Mouse (Mus musculus): ENCODE data around the gene Smarcd2. TPM values are rescaled to one million over a fixed set of nuclear protein-coding genes. Genes with fewer than 3 reads are reported as not detected.

Gene Smarcd2
- polyA plus RNA-seq, 1 experiment from 2014 or later = 70.2 TPM

DNA sequence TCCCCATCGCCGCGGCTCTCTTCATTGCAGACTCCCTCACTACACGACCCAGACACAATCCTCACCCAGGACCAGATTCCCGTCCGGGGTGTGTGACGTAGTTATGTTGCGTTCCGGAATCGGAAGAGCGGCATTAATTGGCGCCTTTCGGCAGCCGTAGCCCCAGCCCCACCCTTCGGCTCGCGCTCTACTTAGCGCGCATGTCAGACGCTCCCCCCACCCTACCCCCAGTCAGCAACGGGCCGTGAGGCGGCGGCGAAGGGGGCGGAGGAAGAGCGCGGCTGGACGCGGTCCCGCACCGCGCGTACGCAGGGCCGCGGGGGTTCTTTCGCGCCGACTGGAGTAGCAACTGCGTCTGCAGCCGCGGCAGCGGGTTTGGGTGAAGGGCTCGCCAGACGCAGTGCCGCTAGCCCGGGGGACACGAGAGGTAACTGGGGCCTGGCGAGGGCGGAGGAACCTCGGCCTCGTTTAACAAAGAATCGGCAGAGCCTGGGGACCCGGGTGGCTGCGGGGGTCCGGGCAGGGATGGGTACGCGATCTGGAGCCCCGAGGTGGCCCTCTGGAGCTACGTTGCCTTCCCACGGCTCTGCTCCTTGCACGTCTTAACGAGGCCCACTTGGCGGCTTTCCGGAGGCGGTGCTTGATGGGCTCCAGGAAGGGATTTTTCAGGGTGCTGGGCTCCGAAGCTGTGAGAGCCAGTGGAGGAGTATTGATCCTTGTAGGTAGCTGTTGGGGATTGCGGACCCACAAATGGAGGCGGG, 55.9 kb downstream of the Smarcd2 start, which contains the start of gene Ddx42:
TSS of gene Ddx42 (plus strand) at position 197 of the 761 bp plus-strand sequence.
- Histone ChIP-seq H3K4me3 (replicated peaks) (peak within 1 kb of the TSS; percentile 96), H3K4me1 (peaks cover 16% of the 10 kb centered on the region), H3K27me3 (replicated peaks) (no peaks in the 10 kb centered on the region), H3K9me3 (no peaks in the 10 kb centered on the region), H3K4me2 (peak within 1 kb of the TSS; percentile 57), H3K9ac (peak within 1 kb of the TSS; percentile 98), H3K27ac (peak within 1 kb of the TSS; percentile 98), H3K36me3 (0 out of 2 replicates have a peak, but pooled peaks cover 3% of the 10 kb centered on the region)
- under 1% methylated on average over 70 of the region's 70 CpGs for WGBS
- ATAC-seq (ENCODE audit: insufficient read depth, low FRiP score, low read depth) = peak; percentile 90

DNA sequence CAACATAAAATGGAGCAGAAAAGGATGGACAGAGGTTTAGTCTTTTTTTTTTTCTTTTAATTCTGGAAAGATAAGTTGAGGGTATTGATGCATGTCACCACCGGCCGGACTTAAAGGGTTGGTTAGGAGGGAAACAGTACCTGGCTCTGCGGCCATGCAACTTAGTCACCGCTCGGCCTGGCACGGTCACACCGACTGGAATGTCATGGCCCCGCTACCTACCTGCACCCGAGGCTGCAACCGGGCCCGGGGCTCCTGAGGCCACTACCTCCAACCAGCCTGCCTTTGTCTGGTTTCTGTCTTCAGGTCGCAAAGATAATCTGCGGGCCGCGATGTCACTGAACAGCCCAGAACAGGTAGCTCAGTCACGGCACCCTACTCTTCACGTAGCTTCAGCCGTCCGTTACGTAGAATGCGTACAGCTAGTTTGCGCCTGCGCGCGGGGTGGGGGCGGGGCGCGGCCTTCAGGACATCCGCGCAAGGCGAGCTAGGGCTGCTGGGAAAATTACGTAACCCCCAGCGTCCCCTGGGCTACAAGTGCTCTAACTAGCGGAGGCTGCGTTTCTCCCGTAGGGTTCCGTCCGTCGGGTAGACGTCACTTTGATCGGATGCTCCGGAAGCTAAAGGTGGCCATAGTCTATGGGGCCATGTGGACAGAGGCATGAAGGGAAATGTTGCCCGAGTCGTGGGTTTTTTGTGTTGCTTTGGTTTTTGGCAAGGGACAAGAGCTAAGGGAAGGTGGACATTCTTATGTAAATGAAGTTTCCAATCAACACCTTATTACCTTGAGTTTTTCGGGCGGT, 56.6 kb downstream of the Smarcd2 start, which contains the start of gene Ccdc47:
TSS of gene Ccdc47 (minus strand) at position 418 of the 803 bp plus-strand sequence.
- peaks cover 8% of the 10 kb centered on the region for H3K36me3 ChIP-seq

DNA sequence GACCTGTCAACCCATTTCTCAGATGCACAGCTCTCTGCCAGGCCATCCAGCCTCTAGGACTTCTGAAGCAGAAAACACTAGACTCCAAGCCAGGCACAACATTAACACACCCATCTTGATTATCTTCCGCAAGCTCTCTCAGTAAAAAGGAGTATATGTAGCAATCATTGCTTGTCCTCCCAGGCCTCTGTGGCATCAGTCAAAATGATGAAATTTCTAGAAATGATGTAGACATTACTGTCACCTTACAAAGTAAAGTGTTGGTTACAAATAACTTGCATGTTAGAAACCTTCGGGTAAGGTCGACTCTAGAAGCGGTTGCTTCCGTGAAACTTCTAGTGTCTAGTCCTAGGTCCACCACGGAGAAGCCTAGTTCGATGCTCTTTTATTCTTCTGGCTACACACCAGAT, 57.3 kb downstream of the Smarcd2 start:
- Histone ChIP-seq H3K9ac (peak overlapping the region; percentile 65; the same call in 1 of the 2 replicates), H3K36me3 (peaks cover 12% of the 10 kb centered on the region), H3K27me3 (replicated peaks) (no peaks in the 10 kb centered on the region), H3K27ac (peak overlapping the region; percentile 98), H3K4me3 (replicated peaks) (peak overlapping the region; percentile 96), H3K4me1 (peaks cover 16% of the 10 kb centered on the region), H3K4me2 (peak overlapping the region; percentile 57), H3K9me3 (no peaks in the 10 kb centered on the region)
- ATAC-seq (ENCODE audit: insufficient read depth, low FRiP score, low read depth) = no peak
- WGBS = 26% methylated on average over 7 of the region's 7 CpGs

More for the DNA sequence above, 56.6 kb downstream of the Smarcd2 start, which contains the start of gene Ccdc47:
- under 1% methylated on average over 46 of the region's 46 CpGs for WGBS
- no peaks in the 10 kb centered on the region for H3K27me3 ChIP-seq (replicated peaks)
- peak within 1 kb of the TSS; percentile 57 for H3K4me2 ChIP-seq
- peak within 1 kb of the TSS; percentile 96 for H3K4me3 ChIP-seq (replicated peaks)
- H3K9me3 ChIP-seq = no peaks in the 10 kb centered on the region
- peaks cover 16% of the 10 kb centered on the region for H3K4me1 ChIP-seq
- H3K9ac ChIP-seq = peak within 1 kb of the TSS; percentile 98
- peak; percentile 98 for ATAC-seq (ENCODE audit: insufficient read depth, low FRiP score, low read depth)
- H3K27ac ChIP-seq = peak within 1 kb of the TSS; percentile 98

DNA sequence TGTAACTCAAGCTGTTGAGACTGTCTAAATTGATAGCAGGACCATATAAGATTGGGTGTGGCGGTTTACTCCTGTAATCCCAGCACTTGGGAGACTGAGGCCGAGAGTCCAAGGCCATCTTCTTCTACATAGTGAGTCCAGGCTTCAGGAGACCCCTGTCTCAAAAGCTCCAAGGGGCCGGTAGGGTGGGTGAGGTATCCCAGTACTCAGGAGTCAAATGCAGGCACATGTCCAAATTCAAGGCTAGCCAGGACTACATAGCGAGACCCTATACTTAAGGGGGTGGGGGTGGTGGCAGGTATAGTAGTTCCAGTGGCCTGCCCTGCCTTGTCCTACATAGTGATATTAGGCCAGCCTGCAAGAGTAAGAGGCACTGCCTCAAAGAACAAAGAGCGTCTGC, 57.9 kb downstream of the Smarcd2 start:
- Histone ChIP-seq H3K9me3 (no peaks in the 10 kb centered on the region), H3K4me1 (peaks cover 16% of the 10 kb centered on the region), H3K36me3 (peaks cover 17% of the 10 kb centered on the region), H3K9ac (no peak overlapping the region), H3K27me3 (replicated peaks) (no peaks in the 10 kb centered on the region), H3K27ac (no peak overlapping the region), H3K4me2 (peak overlapping the region; percentile 57), H3K4me3 (replicated peaks) (peak overlapping the region; percentile 96)
- ATAC-seq (ENCODE audit: insufficient read depth, low FRiP score, low read depth) = no peak
- 87% methylated on average over 5 of the region's 5 CpGs for WGBS

Other genes with a start within 250 kb of the Smarcd2 start
- 54.6 and 57.6 TPM in 2 replicates for gene Dcaf7, start 236.1 kb downstream of the Smarcd2 start, polyA plus RNA-seq (2015; fragmentation: Nextera tagmentation; extraction: Ambion mirVana)
- 9.8 and 11.5 TPM in 2 replicates for gene Taco1, start 206.9 kb downstream of the Smarcd2 start, polyA plus RNA-seq (2015; fragmentation: Nextera tagmentation; extraction: Ambion mirVana)
- gene Map3k3, start 188.4 kb downstream of the Smarcd2 start, polyA plus RNA-seq (2015; fragmentation: Nextera tagmentation; extraction: Ambion mirVana) = 18.0 and 19.5 TPM in 2 replicates
- gene Gm10840, start 112.1 kb downstream of the Smarcd2 start, polyA plus RNA-seq (2015; fragmentation: Nextera tagmentation; extraction: Ambion mirVana) = not detected in 2 replicates
- gene Limd2, start 112.1 kb downstream of the Smarcd2 start, polyA plus RNA-seq (2015; fragmentation: Nextera tagmentation; extraction: Ambion mirVana) = 117 and 136 TPM in 2 replicates
- gene Strada, start 70.8 kb downstream of the Smarcd2 start, polyA plus RNA-seq (2015; fragmentation: Nextera tagmentation; extraction: Ambion mirVana) = 16.7 and 18.6 TPM in 2 replicates
- gene Ccdc47, start 56.6 kb downstream of the Smarcd2 start, polyA plus RNA-seq (2015; fragmentation: Nextera tagmentation; extraction: Ambion mirVana) = 92.1 and 95.0 TPM in 2 replicates
- 58.1 and 66.2 TPM in 2 replicates for gene Ddx42, start 56.0 kb downstream of the Smarcd2 start, polyA plus RNA-seq (2015; fragmentation: Nextera tagmentation; extraction: Ambion mirVana)
- 49.7 and 56.5 TPM in 2 replicates for gene Ftsj3, start 16.9 kb downstream of the Smarcd2 start, polyA plus RNA-seq (2015; fragmentation: Nextera tagmentation; extraction: Ambion mirVana)
- gene Psmc5, start 16.8 kb downstream of the Smarcd2 start, polyA plus RNA-seq (2015; fragmentation: Nextera tagmentation; extraction: Ambion mirVana) = 242 and 266 TPM in 2 replicates
- gene Tcam1, start 3.7 kb upstream of the Smarcd2 start, polyA plus RNA-seq (2015; fragmentation: Nextera tagmentation; extraction: Ambion mirVana) = 0.27 and 0.28 TPM in 2 replicates
- gene Gh, start 28.9 kb upstream of the Smarcd2 start, polyA plus RNA-seq (2015; fragmentation: Nextera tagmentation; extraction: Ambion mirVana) = not detected in 2 replicates
- 3.5 and 3.7 TPM in 2 replicates for gene Cd79b, start 41.8 kb upstream of the Smarcd2 start, polyA plus RNA-seq (2015; fragmentation: Nextera tagmentation; extraction: Ambion mirVana)
- gene Scn4a, start 80.3 kb upstream of the Smarcd2 start, polyA plus RNA-seq (2015; fragmentation: Nextera tagmentation; extraction: Ambion mirVana) = 0.03 and 0.05 TPM in 2 replicates
- gene Prr29, start 92.5 kb upstream of the Smarcd2 start, polyA plus RNA-seq (2015; fragmentation: Nextera tagmentation; extraction: Ambion mirVana) = 0.31 and 0.66 TPM in 2 replicates
- gene Icam2, start 115.1 kb upstream of the Smarcd2 start, polyA plus RNA-seq (2015; fragmentation: Nextera tagmentation; extraction: Ambion mirVana) = 35.3 and 38.5 TPM in 2 replicates
- gene Ern1, start 214.9 kb upstream of the Smarcd2 start, polyA plus RNA-seq (2015; fragmentation: Nextera tagmentation; extraction: Ambion mirVana) = 7.5 and 9.4 TPM in 2 replicates